Mouse (Mus musculus) limb, embryonic 12.5 days (tissue): ENCODE data around the gene Trmt61a. TPM values are rescaled to one million over a fixed set of nuclear protein-coding genes. Genes with fewer than 3 reads are reported as not detected.

Experiments used
- polyA plus RNA-seq: library from polyadenylated mRNA; unstranded; fragments of >200 nt; fragmentation: Nextera tagmentation; extraction: Ambion mirVana; gene quantifications from 2 replicates; pipeline ENCODE4 v1.2.1, GENCODE M21; 2016

Gene Trmt61a
- polyA plus RNA-seq, 1 experiment from 2014 or later: 10.4 TPM

Other genes with a start within 250 kb of the Trmt61a start
- gene Tnfaip2, start 235.6 kb upstream of the Trmt61a start, polyA plus RNA-seq: 4.1 and 5.3 TPM in 2 replicates
- gene Gm266, start 192.3 kb upstream of the Trmt61a start, polyA plus RNA-seq: 11.0 and 12.8 TPM in 2 replicates
- gene Eif5, start 140.1 kb upstream of the Trmt61a start, polyA plus RNA-seq: 663 and 718 TPM in 2 replicates
- 65.5 and 70.9 TPM in 2 replicates for gene Mark3, start 103.6 kb upstream of the Trmt61a start, polyA plus RNA-seq
- gene Ckb, start 5.8 kb upstream of the Trmt61a start, polyA plus RNA-seq: 102 and 112 TPM in 2 replicates
- gene Bag5, start 35.2 kb downstream of the Trmt61a start, polyA plus RNA-seq: 60.5 and 60.9 TPM in 2 replicates
- gene Apopt1, start 35.2 kb downstream of the Trmt61a start, polyA plus RNA-seq: 59.3 and 63.8 TPM in 2 replicates
- gene Klc1, start 80.7 kb downstream of the Trmt61a start, polyA plus RNA-seq: 114 and 121 TPM in 2 replicates
- 8.0 and 10.2 TPM in 2 replicates for gene Xrcc3, start 135.8 kb downstream of the Trmt61a start, polyA plus RNA-seq
- gene Zfyve21, start 136.1 kb downstream of the Trmt61a start, polyA plus RNA-seq: 86.0 and 88.6 TPM in 2 replicates
- gene Ppp1r13b, start 230.0 kb downstream of the Trmt61a start, polyA plus RNA-seq: 11.5 and 13.0 TPM in 2 replicates